Mouse (Mus musculus): Measurements from ENCODE around the gene H2-Aa.

DNA sequence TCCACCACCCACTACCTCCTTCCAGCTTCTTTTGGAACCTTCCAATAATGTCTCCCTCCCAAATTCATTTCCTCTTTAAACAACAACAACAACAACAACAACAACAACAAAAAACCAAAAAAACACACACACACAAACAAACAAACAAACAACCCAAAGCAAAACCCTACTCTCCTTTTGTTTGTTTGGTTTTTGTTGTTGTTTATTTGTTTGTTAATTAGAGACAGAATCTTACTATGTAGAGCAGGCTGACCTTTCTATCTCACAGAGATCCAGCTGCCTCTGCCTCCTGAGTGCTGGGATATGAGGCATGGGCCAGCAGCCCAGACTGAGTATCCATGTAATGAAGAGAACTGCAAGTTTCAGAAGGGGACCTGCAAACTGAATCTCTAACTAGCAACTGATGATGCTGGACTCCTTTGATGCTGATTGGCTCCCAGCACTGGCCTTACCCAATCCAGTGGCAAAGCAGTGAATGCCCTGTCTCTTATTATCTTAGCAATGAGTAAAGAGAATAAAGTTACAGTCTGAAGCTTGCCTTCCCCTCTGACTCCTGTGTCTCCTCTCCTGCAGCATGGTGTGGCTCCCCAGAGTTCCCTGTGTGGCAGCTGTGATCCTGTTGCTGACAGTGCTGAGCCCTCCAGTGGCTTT lies 17.9 kb upstream of the H2-Aa start, which contains the start of gene H2-Eb1:
- TF ChIP-seq CTCF (IDR thresholded peaks at IDR 0.05; ENCODE audit: borderline replicate concordance, insufficient read depth, low read length): no peak
- TF ChIP-seq POLR2A (IDR thresholded peaks at IDR 0.05; ENCODE audit: low read depth, low read length): no peak

Measured in embryonic fibroblast, embryonic 13.5 days (primary cell).